Mouse (Mus musculus): Measurements from ENCODE around the gene Emid1.
A peak's percentile ranks its signal among the peaks of the same experiment; 100 is the strongest.
"Not testable (repeated sequence)": the region's sequence is repeated elsewhere in the genome, so short reads cannot be mapped to it uniquely, and the experiment has no call there.

Emid1 gene

DNA sequence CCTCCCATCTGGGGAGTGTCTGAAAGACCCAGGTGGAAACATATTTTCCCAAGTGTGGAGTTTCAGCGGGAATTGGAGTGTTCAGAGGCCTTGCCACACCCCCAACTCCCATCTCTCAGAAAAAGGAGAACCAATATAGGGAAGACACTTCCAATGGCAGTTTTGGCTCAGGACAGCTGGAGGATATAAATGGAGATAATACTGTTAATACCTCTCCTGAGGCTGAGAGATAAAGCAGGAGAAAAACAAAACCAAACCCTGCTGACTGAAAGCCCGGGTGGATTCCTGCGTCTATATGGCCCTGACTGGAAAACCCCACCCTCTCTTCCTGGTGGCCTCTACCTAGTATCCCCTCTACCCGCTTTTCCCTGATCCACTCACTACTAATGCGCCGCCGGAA lies 49.7 kb downstream of the Emid1 start:
- no peak for DNase-seq (ENCODE audit: low spot score)

DNA sequence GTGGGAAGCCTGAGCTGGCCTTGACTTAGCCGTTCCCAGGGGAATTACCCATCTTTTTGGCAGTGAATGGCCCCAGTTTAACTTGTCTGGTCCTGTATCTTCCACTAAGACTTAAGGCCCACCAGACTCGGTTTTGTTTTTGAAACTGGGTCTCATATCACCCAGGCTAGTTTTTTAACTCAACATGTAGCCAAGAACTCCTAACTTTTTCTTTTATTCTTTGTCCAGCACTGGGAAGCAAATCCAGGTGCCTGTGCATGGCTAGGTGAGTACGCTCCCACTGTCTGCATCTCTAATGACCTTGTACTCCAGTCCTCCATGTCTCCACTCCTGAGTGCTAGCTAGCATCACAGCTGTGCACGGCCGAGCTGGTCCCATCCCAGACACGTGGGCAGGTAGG lies 50.4 kb downstream of the Emid1 start:
- no peak for DNase-seq (ENCODE audit: low spot score)

DNA sequence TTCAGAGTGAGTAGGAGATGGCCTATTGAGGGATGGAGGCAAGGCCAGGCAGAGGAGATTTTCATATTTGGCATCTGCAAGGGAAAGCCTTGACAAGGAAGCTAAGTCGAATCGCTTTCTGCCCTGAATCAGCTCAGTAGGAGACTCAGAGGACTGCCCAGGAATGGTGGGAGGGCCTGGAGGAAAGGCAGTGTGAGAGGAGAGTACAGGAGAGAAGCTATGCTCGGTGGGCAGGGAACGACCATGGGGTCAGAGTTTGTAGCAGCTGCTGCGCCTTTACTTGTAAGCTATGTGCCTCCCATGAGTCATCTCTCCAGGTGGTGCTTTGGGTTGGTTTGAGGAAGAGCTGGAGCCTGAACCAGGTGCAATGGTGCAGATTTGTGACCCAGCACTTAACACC lies 51.3 kb downstream of the Emid1 start:
- no peak for DNase-seq (ENCODE audit: low spot score)

DNA sequence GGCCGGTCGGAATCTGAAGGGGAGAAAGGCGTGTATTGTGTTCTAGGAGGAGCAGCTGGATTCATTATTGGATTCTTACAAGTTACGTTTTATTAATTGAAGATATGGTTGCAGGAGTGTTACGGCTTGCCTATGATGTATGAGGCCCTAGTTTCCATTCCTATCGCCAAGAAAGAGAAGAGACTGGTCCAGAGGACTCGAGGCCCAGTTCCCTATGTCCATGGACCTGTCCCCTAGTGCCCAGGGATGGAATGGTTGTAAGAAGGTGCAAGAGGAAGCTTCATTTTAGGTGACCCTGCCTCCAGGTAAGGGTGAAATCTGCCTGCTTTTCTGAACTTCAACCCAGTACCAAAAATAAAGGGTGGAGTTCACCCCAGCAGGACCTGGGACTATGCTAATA lies 51.8 kb downstream of the Emid1 start:
- no peak for DNase-seq (ENCODE audit: low spot score)

DNA sequence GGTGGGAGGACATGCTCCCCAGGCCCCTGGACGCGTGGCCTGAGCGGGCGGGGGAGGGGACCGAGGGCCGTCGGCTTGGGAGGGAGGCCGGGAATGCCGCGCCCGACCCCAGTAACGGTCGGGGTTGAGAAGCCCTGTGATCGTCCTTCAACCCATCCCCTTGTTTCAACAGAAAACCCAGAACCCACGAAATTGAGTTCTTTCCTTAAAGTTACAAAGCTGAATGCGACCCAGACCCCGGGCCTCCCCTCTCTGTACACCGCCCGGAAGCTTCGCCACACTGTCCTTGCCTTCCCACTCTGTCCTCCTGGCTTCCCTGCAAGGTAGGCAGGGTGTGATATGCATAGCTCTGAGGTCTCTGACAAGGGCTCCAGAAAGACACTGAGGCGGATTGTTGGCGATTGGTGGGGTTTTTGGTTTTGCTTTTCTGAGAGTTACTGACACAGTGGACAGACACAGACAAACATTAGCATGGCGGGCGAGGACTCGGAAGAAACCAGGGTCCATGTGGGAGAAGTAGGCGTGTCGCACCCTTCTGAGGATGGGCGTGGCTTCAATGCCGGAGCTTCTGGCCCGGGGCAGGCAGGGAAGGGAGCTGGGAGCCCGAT lies 52.4 kb downstream of the Emid1 start:
- DNase-seq (ENCODE audit: low spot score), result peak; percentile 76

DNA sequence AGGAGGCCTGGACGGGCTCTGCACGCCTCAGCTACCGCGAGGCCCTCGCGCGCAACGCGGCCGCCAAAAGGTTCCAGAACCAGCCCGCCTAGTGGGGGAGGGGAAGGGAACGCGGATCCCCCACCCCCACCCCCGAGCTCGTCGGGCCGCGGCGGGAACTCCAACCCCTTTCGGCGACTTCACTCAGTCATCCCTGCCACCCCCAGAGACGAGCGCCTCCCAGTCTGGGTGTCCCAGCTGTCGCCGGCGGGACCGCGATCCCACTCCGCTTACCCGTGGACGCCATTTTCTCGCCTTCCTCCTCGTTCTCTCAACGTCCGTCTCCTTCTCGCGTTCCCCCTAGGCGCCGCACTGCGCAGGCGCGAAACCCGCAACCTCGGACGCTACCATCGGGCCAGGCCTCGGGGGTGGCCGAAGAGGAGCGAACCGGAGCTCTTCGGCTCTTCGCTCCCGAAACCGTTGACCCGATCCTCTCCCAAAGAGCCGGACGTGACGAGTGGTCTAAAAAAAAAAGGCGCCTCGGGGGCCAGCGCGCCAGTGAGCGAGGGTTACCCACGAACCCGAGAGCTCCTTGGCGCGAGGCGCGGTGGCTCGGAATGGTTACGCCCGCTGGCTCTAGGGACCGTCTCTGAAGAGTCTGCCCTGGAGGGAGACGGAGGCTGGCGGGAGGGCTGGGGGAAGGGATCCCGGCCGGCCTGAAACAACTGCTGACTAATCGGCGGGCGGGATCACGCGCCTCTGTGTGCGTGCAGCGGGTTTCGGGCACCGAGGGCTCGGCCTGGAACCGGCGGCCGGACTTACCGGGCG lies 53.1 kb downstream of the Emid1 start, which contains the start of the genes Rhbdd3 and Ewsr1:
Rhbdd3 (plus strand) TSS at position 191 of the 807 bp plus-strand sequence.
Ewsr1 (minus strand) TSS at position 531 of the 807 bp plus-strand sequence.
- peak; percentile 99 for DNase-seq (ENCODE audit: low spot score)

DNA sequence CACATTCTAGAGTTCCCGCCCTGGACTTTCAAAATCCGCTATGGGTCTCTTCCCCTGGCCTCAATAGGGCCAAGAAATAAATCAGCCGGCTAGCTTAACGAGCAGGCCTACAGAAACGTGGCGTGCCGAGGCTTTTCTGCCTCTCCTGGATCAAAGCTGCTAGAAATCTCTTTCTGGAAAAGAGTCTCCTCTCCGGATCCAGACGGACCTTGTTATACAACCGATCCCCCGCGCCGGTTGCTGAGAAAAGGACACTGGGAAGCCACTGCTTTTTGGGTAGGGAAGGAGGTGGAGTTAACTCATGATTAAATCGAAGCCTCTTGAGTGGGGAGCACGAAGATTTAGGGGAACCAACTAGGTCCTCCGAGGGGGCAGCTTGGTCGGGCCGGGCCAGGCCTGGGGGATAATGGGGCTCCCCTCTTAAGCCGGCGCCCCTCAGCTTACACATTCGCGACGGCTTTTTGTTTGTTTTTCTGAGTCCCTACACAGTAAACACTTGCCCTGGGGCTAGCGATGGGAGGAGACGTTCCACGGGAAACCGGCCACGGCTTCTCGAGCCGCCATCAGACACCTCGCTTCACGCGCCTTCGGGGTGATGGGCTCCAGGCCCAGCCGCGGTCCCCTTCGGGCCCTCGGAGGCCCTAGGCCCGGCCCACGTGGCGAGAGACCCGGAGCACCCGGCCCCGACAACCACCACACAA lies 53.9 kb downstream of the Emid1 start:
- peak; percentile 47 for DNase-seq (ENCODE audit: low spot score)

DNA sequence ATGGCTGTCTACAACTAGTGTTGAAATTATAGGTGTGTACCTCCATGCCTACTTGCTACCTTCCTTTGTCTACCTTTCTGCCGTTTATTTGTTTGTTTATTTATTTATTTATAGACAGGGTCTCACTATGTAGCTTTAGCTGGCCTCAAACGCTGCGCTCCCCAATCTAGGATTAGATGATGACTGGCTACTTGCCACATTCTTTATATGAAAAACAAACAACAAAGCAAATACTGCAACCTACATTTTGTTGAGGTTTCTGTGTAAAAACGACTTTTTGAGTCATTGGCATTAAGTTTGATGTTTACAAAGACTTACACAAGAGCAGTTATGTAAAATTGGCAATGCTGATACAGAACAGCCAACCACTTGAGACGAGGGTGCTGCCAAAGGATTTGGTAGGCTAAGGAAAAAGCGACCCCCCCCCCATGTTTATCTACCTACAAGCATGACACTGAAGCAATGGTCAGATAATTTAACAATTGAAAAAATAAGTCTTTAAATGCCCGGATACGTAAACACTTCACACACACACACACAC lies 55.5 kb downstream of the Emid1 start:
- DNase-seq (ENCODE audit: low spot score), result no peak

DNA sequence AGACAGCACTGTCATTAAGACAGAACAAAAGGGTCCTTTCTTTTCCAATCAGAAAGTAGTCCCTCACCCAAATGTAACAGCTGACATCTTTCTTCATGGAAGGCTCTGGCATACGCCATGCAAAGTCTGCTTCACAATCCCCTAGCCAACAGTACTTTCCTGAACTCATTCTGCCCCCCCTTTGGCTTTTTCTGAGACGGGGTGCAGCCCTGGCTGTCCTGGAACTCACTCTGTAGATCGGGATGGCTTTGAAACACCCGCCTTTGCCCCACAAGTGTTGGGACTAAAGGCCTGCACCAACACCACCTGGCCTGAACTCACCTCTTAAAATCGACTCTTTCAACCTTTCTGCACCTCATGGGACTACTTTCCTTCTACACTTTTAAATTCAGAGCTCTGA lies 56.2 kb downstream of the Emid1 start:
- no peak for DNase-seq (ENCODE audit: low spot score)

DNA sequence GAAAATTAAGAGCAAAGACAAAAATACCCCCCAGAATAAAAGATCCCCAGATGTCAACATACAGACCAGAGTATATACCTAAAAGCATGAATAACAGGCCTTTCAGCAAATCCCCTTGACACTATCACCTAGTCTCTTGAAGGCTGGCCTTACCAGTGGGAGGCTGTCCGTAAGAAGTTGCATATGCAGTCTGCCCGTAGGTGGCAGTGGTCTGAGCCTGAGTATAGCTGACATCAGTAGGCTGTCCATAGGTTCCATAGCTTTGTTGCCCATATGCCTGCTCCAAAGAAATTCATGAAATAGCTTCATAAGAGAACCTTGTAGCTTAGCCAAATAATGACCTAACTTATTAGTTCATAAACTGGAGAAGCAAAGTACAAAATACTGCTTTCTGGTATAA lies 60.4 kb downstream of the Emid1 start:
- DNase-seq (ENCODE audit: low spot score), result no peak

DNA sequence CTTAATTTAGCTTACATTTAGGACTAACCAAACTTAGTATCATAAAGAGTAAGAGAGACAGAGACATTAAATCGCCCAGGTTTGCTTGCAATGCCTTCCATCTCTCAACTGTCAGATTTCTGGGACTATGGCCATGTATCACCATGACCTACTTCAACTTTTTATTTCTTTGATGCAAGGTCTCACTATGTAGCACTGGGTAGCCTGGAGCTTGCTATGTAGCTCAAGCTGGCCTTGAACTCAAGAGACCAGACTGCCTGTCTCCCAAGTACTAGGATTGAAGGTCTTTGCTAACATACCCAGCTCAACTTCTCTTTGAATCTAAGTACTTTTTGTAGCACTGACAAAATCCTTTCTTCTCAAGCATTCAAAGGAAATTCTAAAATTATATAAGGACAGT lies 62.9 kb downstream of the Emid1 start:
- no peak for DNase-seq (ENCODE audit: low spot score)

DNA sequence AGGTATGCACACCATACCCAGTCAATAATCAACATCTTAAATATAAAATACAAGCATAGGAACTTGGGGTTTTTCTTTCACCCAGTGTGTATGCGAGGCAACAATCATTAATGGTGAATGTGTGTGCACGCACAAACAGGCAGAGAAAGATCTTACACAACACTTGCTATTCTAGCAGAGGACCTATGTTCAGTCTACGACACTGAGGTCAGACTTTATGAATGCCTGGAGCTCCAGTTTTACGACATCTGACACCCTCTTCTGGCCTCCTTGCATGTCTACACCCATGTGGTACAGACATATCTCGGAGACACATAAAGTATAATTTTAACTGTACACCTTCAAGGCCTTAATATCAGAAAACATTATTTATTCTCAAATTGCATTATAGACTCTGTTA lies 75.2 kb downstream of the Emid1 start:
- DNase-seq (ENCODE audit: low spot score), result not testable (repeated sequence)

DNA sequence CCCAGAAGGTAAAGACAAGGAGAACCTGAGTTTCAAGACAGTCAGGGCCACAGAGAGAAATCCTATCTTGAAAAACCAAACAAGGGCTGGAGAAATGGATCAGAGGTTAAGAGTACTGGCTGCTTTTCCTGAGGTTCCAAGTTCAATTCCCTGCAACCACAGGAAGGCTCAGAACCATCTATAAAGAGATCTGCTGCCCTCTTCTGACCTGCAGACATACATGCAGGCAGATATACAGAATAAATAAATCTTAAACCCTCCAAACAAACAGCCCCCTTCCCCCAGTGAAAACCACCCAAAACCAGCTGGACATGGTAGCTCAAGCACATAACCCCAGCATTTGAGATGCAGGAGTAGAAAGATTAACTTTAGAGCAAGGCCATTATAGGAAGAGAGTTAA lies 76.3 kb downstream of the Emid1 start:
- no peak for DNase-seq (ENCODE audit: low spot score)

DNA sequence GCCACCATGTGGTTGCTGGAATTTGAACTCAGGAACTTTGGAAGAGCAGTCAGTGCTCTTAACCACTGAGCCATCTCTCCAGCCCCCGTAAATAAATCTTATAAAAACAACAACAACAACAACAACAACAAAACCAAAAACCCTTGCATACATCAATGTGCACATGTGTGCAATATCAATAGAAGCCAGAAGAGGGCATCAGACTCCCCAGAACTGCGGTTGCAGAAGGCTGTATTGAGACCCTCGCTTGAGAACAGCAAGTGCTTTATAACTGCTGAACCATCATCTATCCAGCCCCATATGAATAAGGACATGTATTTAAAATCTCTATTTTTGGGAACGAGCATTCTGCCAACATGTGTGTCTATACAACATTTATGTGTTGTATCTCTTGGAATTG lies 77.2 kb downstream of the Emid1 start:
- DNase-seq (ENCODE audit: low spot score), result no peak

DNA sequence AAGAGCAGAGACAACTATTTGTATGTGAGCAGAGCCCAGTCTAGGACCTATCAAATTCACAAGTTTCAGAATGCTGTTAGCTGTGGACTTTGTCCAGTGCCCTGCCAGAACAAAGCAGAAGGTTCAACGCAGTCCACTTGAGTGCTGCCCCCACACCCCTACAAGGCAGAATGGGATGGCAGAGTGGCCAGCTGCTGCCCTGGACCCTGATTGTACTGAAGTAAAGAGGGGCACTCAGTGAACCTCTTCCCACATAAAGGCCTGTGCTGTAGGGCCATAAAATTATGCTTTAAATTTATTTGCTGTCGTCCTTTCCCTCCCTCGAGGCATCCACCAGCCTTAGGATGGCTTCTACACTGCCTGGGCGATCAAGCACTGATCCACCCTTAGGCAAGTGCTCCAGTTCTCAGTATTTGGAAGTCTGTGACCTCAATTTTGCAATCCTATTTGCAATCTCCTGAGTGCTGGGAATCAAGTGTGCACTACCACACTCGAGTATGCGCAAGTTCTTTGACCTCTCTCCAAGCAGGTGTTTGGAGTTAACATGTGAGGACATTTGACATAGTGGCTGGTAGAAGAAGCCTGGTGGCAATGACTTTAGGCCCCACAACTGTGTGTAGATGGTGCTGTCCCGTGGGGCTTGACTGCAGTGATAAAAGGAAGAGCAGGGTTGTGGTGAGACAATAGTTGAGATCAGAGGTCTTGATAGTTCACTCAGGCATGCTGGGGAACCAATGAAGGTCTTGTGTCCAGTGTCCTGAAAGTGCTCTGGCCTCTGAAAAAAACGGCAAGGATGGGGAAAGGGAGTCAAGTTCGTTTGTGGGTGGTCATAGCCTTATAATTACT lies 83.7 kb downstream of the Emid1 start:
- DNase-seq (ENCODE audit: low spot score), result no peak

DNA sequence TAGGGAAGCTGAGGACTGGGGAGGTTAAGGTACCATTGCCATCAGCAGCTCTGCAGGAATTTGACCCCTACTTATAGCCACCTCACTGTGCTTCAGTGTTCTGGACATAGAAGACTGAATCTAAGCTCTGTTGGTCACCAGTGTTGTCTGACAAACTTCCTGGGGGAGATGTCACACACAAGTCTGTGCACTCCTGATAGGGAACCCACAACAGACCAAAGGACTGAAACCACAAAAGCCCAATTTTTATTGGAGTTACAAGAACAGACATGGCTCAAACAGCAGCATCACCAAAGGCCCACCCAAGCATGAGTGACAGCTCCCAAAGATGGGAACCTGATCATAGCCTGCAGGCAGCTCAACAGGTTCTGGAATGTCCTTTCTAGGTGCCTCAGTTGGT lies 85.0 kb downstream of the Emid1 start:
- DNase-seq (ENCODE audit: low spot score), result no peak

DNA sequence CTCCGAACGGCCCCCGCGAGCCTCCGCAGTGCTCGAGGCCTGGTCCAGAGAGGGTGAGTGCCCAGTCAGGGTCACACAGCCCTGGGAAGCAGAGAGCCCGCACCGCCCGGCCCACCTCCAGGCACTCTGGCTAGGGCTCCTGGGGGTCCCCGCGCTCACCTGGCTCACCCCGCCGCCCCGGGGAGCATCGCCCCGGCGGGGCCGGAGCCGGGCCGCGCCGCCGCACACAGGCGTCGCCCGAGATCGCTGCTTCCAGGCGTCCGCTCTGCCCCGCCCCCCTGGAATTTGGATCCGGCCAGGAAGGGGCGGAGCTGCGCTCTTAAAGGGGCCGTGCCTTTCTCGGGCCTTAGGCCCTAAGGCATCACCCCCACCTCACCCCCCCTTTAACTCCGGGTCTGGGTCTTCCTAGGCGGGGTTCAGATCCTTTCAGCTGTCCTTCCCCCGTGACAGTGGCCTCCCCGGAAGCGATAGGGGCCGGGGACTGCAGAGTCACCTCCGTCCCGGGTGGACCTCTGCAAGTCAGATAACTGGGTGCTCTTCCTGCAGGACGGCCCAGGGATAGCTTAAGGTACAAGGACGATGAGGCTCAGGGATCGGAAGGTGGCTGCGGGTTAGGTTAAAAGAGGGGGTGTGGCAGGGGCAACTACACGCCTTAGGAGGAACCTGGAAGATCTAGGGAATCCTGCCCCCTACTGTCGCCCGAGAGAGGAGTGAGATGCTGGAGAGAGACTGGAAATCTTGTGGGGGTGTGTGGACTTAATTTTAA lies 86.8 kb downstream of the Emid1 start, which contains the start of gene Gas2l1:
Gas2l1 (minus strand) TSS at position 272 of the 766 bp plus-strand sequence.
- peak; percentile 75 for DNase-seq (ENCODE audit: low spot score)

DNA sequence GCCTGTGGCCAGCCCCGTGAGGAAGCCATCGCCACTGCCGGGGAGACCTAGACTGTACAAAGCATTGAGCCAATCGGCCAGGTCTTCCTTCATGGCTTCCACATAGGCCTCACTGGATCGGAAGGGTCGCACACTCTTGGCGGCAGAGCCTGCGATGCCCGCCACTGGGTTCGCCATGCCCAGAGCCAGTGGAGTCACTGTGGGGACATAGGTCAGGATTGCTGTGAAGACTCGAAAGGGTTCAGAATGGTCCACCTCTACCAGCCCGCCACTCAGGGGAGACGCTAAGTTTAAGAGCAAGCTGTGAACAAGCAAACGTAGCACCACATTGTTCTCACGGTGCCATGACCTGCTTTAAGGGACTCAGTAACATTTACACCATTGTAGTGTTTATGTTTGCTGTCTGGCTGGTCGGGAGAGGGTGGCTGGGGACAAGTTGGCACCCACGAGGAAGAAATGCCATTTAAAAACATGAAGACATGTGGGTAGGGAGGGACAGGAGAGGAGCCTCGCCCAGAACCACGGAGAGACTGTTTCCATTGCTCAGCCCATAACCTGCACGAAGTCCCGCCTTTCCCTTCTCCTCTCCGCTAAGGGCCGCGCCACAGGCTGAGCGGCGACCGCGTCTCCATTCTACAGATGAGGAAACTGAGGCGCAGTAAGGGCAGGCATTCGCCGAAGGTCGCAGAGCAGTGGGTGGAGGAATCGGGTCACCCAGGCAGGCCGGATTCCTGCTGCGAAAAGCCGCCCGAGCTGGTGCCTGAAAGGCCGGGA lies 87.6 kb downstream of the Emid1 start:
- DNase-seq (ENCODE audit: low spot score), result no peak

DNA sequence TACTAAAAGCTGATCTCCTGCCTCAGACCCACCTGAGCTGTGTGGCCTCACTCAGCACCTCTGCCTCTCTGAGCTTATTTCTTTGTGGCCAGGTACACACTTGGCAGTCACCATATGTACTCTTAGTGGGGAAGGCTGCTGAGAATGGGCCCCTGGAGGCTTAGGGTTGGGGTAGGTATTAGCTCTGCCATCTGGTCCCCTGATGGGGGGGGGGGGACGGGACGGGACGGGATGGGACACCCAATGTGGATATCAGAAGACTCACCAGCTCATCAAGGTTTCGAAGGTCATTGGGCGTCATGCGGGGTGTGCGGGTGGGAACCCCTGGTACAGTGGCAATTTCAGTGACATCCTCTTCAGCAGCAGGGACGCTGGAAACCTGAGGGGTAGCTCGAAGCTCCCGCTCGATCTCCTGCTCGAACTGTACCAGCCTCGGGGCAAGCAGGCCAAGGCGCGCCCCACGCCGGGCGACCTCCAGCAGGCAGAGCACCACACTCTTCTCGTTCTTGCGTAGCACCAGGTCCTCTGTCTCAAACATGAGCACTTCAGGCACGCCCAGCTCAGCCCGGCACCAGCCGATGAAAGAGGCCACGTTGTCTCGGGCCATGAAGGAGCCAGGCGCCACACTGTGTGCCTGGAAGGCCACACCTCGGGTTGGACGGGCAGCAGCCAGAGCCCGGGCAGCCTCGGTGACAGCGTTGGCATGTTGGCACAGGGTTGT lies 88.3 kb downstream of the Emid1 start:
- DNase-seq (ENCODE audit: low spot score), result no peak

Measured in spleen, adult 12 weeks (tissue).